Mouse (Mus musculus) colon, adult 2 months (tissue): Measurements from ENCODE around the gene Park7. TPM values are rescaled to one million over a fixed set of nuclear protein-coding genes. Genes with fewer than 3 reads are reported as not detected.

Source experiments
- polyA plus RNA-seq: library from polyadenylated mRNA; depleted of rRNA; stranded (reverse); fragments of >200 nt; gene quantifications from 2 replicates; pipeline ENCODE4 v1.2.3, GENCODE M21; 2012; rRNA removed

Park7 gene
- polyA plus RNA-seq, result 64.3 and 66.4 TPM in 2 replicates

DNA sequence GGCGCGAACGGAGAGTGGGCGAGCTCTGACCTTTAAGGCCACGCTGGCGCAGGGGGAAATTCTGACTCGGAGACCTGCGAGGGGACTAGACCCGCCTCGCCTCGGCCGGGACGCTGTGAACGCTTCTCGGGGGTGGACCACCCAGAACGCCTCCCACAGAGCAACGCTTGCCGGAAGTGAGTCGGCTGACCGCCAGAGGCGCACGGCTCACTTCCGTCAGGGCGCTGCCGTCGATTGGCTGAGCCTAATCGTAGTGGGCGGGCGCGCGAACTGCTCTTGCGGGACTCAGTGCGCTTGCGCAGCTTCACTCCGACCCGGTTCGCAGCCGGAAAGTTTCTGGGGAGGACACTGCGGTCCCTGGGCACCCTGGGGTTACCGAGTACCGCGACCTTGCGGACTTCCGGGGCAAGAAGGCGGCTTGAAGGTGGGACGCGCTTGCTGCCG lies at the start of gene Park7, which contains the start of gene Tnfrsf9:
Gene Park7 (minus strand): TSS at position 148 of the 444 bp plus-strand sequence.
Gene Tnfrsf9 (plus strand): TSS at position 273 of the 444 bp plus-strand sequence.

DNA sequence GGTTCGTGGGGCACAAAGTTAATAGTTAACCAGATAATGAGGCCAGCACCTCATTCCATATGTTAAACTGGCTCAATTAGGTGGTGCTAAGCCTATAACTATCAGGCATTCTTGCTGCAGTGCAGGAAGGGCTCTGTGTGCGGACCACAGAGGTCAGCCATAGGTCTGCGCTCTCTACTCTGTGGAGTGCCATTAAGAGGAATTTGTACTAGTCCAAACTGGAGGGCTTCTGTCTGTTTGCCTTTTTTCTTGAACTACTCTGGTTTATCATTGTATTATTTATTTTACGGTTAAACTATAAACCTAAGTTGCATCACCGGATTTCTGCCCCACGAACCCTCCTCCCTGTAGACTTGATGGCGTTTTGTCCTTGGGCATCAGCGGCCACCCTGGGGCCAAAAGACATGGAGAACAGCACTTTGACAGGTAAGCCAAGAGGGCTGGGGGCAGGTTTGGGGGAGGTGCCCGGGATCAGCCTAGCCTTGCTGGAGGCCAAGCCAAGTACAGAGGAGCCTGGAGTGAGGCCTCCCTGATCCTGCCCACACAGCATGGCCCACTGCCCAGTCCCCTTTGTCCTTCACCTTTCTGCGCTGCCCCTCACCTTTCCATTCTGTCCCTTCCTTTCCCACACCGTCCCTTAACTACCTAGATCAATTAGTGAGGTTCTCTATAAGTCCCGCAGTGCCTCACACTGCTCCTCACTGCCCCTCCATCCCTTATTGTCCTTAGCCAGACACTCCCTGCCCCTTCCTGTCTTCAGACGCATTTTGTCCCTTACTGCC lies 60.4 kb downstream of the Park7 start, which contains the start of gene Errfi1:
Gene Errfi1 (plus strand): TSS at position 240 of the 782 bp plus-strand sequence.

Other genes with a start within 250 kb of the Park7 start
- gene Errfi1, start 60.5 kb downstream of the Park7 start, polyA plus RNA-seq, result 25.3 and 30.1 TPM in 2 replicates
- gene Tnfrsf9, start 125 bp upstream of the Park7 start, polyA plus RNA-seq, result 0.24 and 0.47 TPM in 2 replicates
- not detected in 2 replicates for gene Uts2, start 82.7 kb upstream of the Park7 start, polyA plus RNA-seq
- 6.3 and 9.9 TPM in 2 replicates for gene Per3, start 130.2 kb upstream of the Park7 start, polyA plus RNA-seq
- 26.3 and 30.3 TPM in 2 replicates for gene Vamp3, start 143.5 kb upstream of the Park7 start, polyA plus RNA-seq
- gene Gm13090, start 175.1 kb upstream of the Park7 start, polyA plus RNA-seq, result not detected in 2 replicates